Mouse (Mus musculus): Measurements from ENCODE around the gene Gm45716.
"Not testable (repeated sequence)": the region's sequence is repeated elsewhere in the genome, so short reads cannot be mapped to it uniquely, and the experiment has no call there.

The Gm45716 gene

GRCm38 (mm10) chr11:90251923-90252322, 64.4 kb downstream of the Gm45716 start:
- no peak for DNase-seq

DNA sequence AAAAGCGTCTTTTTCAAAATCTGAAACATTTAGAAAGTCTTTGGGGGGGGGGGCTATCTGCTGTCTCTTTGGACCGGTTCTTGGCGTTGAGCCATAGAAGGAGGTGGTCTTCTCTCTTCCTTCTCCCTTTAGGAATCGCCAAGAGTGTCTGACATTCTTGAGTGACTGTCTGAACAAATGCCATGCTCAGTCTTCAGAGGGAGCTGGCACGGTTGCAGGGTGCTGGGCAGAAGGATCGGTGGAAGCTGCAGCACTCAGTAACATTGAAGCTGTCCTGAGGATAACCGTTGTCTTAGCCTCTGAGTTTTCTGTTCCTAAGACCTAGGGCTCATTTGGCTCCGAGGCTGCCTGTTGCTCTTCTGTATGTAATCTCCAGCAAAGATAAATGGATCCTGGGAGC, 64.9 kb downstream of the Gm45716 start:
- DNase-seq, result no peak

DNA sequence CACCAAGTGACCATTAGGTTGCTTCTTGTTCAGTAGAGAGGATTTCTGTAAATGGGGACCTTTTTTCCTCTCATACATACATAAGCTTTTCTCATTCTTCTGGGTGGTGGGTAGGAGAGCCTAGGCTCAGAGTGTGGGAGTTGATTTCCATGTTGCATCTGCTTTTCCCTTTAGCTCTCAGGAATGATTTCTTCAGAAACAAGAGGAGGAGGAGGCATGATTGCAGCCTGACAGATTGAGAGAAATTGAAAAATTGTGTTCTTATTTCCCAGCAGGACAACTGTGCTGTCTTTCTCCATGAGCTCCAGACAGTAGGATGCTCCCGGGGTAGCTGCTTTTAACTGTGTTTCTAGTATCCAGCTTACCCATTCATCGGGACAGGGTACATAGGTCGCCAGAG, 67.1 kb downstream of the Gm45716 start:
- no peak for DNase-seq

- DNase-seq, result no peak
Measured at GRCm38 (mm10) chr11:90255687-90256086, 68.2 kb downstream of the Gm45716 start.

- DNase-seq, result no peak
Measured at GRCm38 (mm10) chr11:90256833-90257525, 69.5 kb downstream of the Gm45716 start.

- DNase-seq, result no peak
Measured at GRCm38 (mm10) chr11:90258321-90258927, 70.9 kb downstream of the Gm45716 start.

DNA sequence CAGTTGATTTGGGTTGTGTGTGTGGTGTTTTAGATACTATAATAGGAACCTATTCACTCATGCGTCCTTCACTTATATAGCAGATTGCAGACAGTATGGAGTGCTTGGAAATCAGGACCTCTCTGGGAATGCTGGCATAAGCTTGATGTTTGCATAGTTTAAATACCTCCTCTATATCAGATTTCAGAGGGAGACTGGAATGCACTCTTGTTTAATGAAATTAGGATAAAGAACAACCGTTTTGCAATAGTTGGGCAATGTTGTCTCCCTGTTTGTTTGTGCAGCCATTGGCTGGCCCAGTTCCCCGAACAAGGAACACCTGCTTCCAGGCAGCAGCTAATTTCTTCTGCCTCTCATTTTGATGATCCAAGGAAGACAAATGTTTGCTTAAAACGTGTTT, 71.6 kb downstream of the Gm45716 start:
- DNase-seq, result no peak

GRCm38 (mm10) chr11:90259826-90260225, 72.3 kb downstream of the Gm45716 start:
- no peak for DNase-seq

GRCm38 (mm10) chr11:90264180-90264579, 76.7 kb downstream of the Gm45716 start:
- DNase-seq, result no peak

DNA sequence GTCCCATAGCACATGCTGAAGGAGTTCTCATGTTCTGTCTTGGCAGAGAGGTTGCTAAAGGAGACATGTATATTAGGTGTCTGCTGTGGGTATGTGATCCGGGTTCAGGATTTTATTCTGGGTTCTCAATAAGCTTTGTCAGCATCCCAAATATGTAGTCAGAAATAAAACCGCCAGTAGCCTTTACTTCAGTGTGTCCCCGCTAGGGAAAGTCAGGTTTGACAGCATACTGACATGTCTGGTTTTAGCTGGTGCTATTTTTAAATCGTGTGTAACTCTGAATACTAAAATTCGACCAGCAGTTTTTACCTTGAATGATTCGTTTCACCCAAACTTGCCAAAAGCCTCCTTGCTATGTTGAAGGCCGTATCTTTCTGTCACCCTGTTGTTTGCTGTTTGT, 78.1 kb downstream of the Gm45716 start:
- DNase-seq, result no peak

- DNase-seq, result no peak
Measured at GRCm38 (mm10) chr11:90268934-90269333, 81.5 kb downstream of the Gm45716 start.

DNA sequence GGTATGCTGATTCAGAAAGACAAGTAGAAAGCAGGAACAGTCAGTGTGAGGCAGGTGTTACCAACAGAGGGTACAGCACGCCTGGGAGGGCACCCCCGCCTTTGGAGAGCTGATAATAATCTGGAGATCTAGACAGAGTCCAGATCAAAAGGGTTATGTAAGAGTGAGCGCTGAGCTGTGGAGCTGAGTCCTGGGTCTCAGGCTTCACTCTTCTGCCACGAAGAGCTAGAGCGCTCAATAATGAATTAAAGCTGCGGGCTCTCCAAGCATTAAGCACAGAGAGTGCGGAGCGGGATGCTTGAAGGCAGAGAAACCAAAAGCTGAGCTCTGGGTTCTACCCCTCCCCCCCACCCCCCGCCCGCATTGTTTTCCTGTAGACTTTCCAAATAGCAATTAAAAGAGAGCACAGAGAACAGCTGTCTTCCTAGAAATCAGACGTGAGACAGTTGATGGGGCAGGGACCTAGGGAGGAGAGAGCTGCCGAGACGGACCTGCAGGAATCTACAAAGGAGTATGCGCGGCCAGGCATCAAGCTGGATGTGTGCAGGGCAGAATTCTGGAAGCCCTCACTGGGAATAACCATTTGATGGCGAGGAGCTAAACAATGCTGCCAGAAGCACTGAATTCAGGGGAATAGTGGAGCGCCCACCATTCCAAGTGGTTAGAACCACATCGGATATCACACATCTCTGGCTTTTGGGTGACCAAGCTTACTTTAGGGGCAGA, 82.1 kb downstream of the Gm45716 start:
- no peak for DNase-seq

DNA sequence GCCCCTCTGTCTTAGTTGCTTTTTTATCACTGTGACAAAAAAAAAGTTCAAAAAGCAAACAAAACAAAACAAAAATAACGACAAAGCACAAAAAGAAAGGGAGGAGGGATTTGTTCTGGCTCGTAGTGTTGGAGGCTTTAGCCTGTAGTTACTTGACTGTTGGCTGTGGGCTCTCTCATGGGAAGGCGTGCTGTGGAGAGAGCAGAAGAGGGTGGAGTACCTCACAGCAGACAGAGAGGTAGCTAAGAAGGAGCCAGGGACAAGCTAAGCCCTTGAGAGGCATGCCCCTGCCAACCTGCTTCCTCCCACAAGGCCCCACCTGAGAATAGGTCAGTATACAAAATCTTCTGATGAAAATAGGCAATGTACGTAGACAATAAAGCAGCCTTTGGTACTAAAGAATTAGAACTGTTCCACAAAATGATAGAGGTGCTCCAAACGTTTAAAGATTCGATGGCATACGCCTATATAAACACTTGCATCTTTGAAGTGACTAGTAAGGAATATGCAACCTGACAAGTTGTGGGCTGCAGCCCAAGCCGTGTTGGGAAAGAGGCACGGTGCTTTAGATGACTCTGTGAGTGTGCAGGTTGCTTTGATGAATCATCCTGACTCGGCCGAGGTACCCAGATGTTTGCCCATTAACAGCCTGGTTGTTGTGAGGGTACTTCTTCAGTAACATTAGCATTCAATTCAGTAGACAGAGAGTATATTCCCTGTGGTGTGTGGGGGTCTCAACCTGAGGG, 82.8 kb downstream of the Gm45716 start:
- no peak for DNase-seq

DNA sequence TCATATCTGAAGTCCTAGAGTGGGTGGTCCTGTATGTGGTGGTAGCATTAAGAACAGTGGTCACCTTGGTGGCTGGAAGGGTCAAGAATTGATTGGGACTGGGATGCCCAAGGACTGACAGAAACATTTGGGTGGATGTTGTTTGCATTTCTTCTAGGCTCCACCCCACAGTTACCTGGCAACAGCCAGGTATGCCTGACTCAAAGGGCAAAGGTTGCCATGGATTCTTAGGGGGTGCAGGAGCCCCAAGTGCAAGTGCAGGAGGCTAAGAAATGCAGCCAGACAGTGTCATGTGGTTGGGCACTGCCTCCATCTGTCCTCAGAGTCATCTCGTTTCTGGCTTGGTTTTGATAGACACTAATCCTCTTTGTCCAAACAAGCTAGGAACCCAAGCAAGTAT, 86.7 kb downstream of the Gm45716 start:
- DNase-seq, result no peak

- DNase-seq, result no peak
Measured at GRCm38 (mm10) chr11:90275663-90276062, 88.2 kb downstream of the Gm45716 start.

DNA sequence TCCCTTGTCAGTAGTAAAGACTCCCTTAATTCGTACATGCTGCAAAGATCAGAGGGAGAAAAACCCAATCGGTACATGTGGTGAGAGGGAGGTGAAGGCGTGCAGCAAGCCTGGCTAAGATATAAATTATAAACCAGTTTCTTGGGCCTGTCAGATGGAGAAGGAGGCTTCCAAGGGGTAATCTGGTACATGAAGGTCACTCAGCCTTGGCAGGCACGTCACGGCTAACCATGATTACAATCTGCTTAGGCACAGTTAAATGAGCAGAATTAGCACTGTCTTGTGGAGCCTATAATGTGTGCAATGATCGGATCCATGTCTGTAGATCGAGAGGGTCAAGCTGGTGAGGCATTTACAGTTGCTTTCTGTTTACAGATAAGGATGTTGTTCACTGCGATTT, 88.7 kb downstream of the Gm45716 start:
- peak; percentile 16 for DNase-seq

DNA sequence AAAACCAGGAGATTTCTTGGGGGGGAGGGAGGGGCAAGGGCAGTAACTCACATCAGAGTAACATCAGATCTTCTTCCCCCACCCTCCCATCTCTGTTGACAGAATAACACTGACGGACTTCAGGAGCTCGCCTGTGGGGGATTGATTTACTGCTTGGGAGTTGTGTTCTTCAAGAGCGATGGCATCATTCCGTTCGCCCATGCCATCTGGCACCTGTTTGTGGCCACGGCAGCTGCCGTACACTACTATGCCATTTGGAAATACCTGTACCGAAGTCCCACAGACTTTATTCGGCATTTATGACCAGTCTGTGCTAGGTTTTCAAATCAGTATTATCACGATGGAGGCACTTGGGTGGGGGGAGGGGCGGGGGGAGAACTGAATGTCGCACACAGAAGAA, 89.1 kb downstream of the Gm45716 start:
- DNase-seq, result peak; percentile 31

DNA sequence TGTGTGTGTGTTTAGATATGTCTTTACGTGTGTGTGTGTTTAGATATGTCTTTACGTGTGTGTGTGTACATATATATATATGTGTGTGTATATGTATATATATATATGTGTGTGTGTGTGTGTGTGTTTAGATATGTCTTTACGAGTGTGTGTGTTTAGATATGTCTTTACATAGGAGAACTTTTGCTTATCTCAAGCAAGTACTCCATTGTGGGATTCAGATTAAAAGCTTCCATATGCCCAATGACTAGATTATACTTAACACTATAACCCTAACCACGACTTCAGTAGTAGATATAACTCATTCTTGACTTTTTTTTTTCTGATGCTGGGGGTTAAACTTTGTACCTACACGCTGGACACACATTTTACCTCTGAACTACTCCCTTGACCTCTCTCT, 92.6 kb downstream of the Gm45716 start:
- DNase-seq, result no peak

- DNase-seq, result not testable (repeated sequence)
Measured at GRCm38 (mm10) chr11:90281943-90282342, 94.5 kb downstream of the Gm45716 start.

- DNase-seq, result no peak
Measured at GRCm38 (mm10) chr11:90283159-90283558, 95.7 kb downstream of the Gm45716 start.

DNA sequence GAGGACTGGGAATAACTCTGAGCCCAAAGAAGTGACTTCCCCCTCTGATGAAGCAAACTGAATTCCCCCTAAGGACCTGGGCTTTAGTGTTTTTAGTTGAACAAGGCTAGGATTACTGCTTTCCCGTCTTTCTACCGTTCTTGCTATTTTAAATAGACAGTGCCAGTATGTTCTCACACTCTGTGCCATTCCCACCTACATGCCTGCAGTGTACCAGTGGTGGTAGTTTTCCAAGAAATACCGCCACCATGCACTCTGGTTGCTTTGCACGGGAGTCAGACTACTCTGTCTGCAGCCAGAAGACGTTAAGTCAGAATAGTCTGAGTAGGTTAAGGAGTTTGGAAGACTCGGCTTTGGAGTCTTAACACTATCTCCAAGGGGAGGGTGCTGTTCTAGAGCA, 96.1 kb downstream of the Gm45716 start:
- DNase-seq, result no peak

- DNase-seq, result no peak
Measured at GRCm38 (mm10) chr11:90284079-90284478, 96.6 kb downstream of the Gm45716 start.

DNA sequence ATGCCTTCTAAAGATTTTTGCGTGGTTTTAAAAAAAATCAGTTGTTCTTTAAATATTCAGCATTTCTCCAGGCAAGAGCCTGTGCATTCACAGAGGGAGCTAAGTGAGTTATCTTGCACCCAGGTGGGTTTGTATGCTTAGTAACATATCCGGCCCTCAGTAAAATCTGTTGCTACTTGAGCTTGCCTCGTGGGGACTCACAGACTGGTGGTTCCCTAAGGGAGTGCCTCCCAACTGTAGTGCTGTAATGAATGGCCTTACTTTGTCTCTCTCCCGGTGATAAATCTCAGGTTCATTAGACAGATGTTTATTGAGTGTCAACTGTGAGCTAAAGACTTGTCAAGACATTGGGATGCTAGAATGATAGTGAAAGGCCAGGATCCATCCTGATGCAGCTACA, 97.1 kb downstream of the Gm45716 start:
- DNase-seq, result no peak

All from cerebellum, adult 9-10 months (tissue).